Mouse (Mus musculus) liver, embryonic 14.5 days (tissue): ENCODE results near the gene Gm14744. TPM values are rescaled to one million over a fixed set of nuclear protein-coding genes. Genes with fewer than 3 reads are reported as not detected.
"Not testable (repeated sequence)": the region's sequence is repeated elsewhere in the genome, so short reads cannot be mapped to it uniquely, and the experiment has no call there.

Source experiments
- ATAC-seq: fragments of 200-750 bp; cut with Nextera tagmentation; 2 replicates; pipeline ENCODE4 v1.8.0; 2017; ENCODE audit warnings: moderate number of reproducible peaks, mild to moderate bottlenecking, moderate library complexity; ENCODE audit not compliant: insufficient read depth
- DNase-seq, 3 experiments: peaks; one replicate each; pipeline ENCODE4 v3.0.0-alpha.2; 2012 to 2013; ENCODE audit warnings: low read depth in 3 of 3, low spot score in 3 of 3
- H3K27ac ChIP-seq: fragments of 300-500 bp; sonication (generic); 2 replicates; pipeline ENCODE4 v1.5.1; 2014; ENCODE audit warnings: moderate library complexity, mild to moderate bottlenecking, control low read depth, inconsistent platforms
- H3K27me3 ChIP-seq: fragments of 300-500 bp; sonication (generic); 2 replicates; pipeline ENCODE4 v1.6.1; 2014; ENCODE audit warnings: mild to moderate bottlenecking, low read length, moderate library complexity; ENCODE audit not compliant: control insufficient read depth, insufficient read depth
- H3K36me3 ChIP-seq: fragments of 300-500 bp; sonication (generic); replicated peaks from 2 replicates; pipeline ENCODE4 v1.6.1; 2014; ENCODE audit warnings: low read depth; ENCODE audit not compliant: control insufficient read depth, insufficient read depth
- H3K4me1 ChIP-seq, 2 experiments: fragments of 200-500 bp in 1 of 2; fragments of 300-500 bp in 1 of 2; sonication (generic) in 1 of 2; replicated peaks; 2 replicates each; pipeline ENCODE4 v1.6.1; 2012 to 2014; ENCODE audit warnings: antibody characterized with exemption in 1 of 2, inconsistent platforms in 1 of 2, low read length in 1 of 2; ENCODE audit not compliant: control insufficient read depth in 2 of 2, insufficient read depth in 2 of 2
- H3K4me2 ChIP-seq: fragments of 300-500 bp; sonication (generic); 2 replicates; pipeline ENCODE4 v1.6.1; 2014; ENCODE audit warnings: low read depth, mild to moderate bottlenecking, control low read depth, moderate library complexity
- H3K4me3 ChIP-seq, 2 experiments: fragments of 200-500 bp in 1 of 2; fragments of 300-500 bp in 1 of 2; sonication (generic) in 1 of 2; 2 replicates each; pipeline ENCODE4 v1.5.1; 2012 to 2014; ENCODE audit warnings: low read depth in 2 of 2, low read length in 2 of 2, mild to moderate bottlenecking in 2 of 2, control low read depth in 1 of 2, inconsistent platforms in 1 of 2, moderate library complexity in 1 of 2; ENCODE audit not compliant: insufficient read depth in 1 of 2
- H3K9ac ChIP-seq: fragments of 300-500 bp; sonication (generic); replicated peaks from 2 replicates; pipeline ENCODE4 v1.6.1; 2014; ENCODE audit warnings: mild to moderate bottlenecking, control low read depth, moderate library complexity
- H3K9me3 ChIP-seq: fragments of 300-500 bp; sonication (generic); 2 replicates; pipeline ENCODE4 v1.6.1; 2016; ENCODE audit warnings: low read length, mixed read lengths; ENCODE audit not compliant: control insufficient read depth
- CTCF ChIP-seq: IDR thresholded peaks from 2 replicates; pipeline ENCODE4 v1.5.1; 2016; ENCODE audit warnings: antibody characterized with exemption, low read depth, control low read depth
- EP300 ChIP-seq: IDR thresholded peaks from 2 replicates; pipeline ENCODE4 v1.6.1; 2016; ENCODE audit warnings: antibody characterized with exemption, low read depth
- WGBS: fragments of 180-500 bp; shearing (Covaris S2); extraction: QIAGEN DNeasy Blood & Tissue Kit; methylation state at CpG from one replicate; pipeline ENCODE4 v1.1.7; 2014; ENCODE audit not compliant: insufficient replicate concordance; 5-methylcytosine and 5-hydroxymethylcytosine counted together
- polyA plus RNA-seq, 2 experiments: library from polyadenylated mRNA; depleted of rRNA in 1 of 2; stranded (reverse) in 1 of 2; unstranded in 1 of 2; fragments of >200 nt; fragmentation: Nextera tagmentation in 1 of 2; extraction: Ambion mirVana in 1 of 2; gene quantifications; 2 replicates each; pipeline versions ENCODE4 v1.2.1 to v1.2.3; 2012 to 2014

Gm14744 gene
- polyA plus RNA-seq (2012; rRNA removed) (not detected in 2 replicates), polyA plus RNA-seq (2014; fragmentation: Nextera tagmentation; extraction: Ambion mirVana) (not detected in 2 replicates)

- H3K36me3 ChIP-seq, ATAC-seq, H3K27ac ChIP-seq, H3K9ac ChIP-seq, H3K27me3 ChIP-seq, H3K4me1 ChIP-seq, H3K9me3 ChIP-seq, H3K4me3 ChIP-seq, H3K4me2 ChIP-seq, DNase-seq: not testable (repeated sequence)
- 57% methylated on average over 2 of the region's 2 CpGs for WGBS
Observed at GRCm38 (mm10) chrX:77864458-77864857, at the start of gene Gm14744. Gene Gm14744 (plus strand): TSS chrX:77864758.

- H3K4me2 ChIP-seq, result no peak within 1 kb of the TSS
- H3K9ac ChIP-seq, result no peak within 1 kb of the TSS
- DNase-seq, result no peak
- no peak for TF ChIP-seq EP300
- TF ChIP-seq CTCF, result no peak
- no peak within 1 kb of the TSS for H3K27ac ChIP-seq
- H3K9me3 ChIP-seq, result no peaks in the 10 kb centered on the region
- H3K36me3 ChIP-seq, result no peaks in the 10 kb centered on the region
- H3K4me1 ChIP-seq, result no peaks in the 10 kb centered on the region
- H3K27me3 ChIP-seq, result no peaks in the 10 kb centered on the region
- no peak within 1 kb of the TSS for H3K4me3 ChIP-seq
- ATAC-seq, result no peak
- 36% methylated on average over 1 of the region's 1 CpGs for WGBS
Observed at GRCm38 (mm10) chrX:77853523-77853922, 11.0 kb upstream of the Gm14744 start, which contains the start of gene Pbsn. Gene Pbsn (minus strand): TSS chrX:77853623.

GRCm38 (mm10) chrX:77880033-77880432 lies 15.5 kb downstream of the Gm14744 start:
- DNase-seq, H3K4me3 ChIP-seq, H3K4me1 ChIP-seq, H3K4me2 ChIP-seq, H3K36me3 ChIP-seq, H3K27ac ChIP-seq, H3K9ac ChIP-seq, H3K27me3 ChIP-seq, ATAC-seq, H3K9me3 ChIP-seq: not testable (repeated sequence)
- 27% methylated on average over 2 of the region's 4 CpGs for WGBS

Other genes with a start within 250 kb of the Gm14744 start
- gene Prkx, start 68.5 kb upstream of the Gm14744 start, polyA plus RNA-seq (2012; rRNA removed), result 0.67 and 0.99 TPM in 2 replicates
- 1.3 TPM in 2 replicates for gene Prkx, start 68.5 kb upstream of the Gm14744 start, polyA plus RNA-seq (2014; fragmentation: Nextera tagmentation; extraction: Ambion mirVana)
- gene Pbsn, start 11.1 kb upstream of the Gm14744 start, polyA plus RNA-seq (2012; rRNA removed), result not detected in 2 replicates
- gene Pbsn, start 11.1 kb upstream of the Gm14744 start, polyA plus RNA-seq (2014; fragmentation: Nextera tagmentation; extraction: Ambion mirVana), result not detected in 2 replicates
- not detected in 2 replicates for gene 5430402E10Rik, start 60.3 kb downstream of the Gm14744 start, polyA plus RNA-seq (2012; rRNA removed)
- gene 5430402E10Rik, start 60.3 kb downstream of the Gm14744 start, polyA plus RNA-seq (2014; fragmentation: Nextera tagmentation; extraction: Ambion mirVana), result not detected in 2 replicates
- gene Obp1a, start 226.6 kb downstream of the Gm14744 start, polyA plus RNA-seq (2012; rRNA removed), result not detected in 2 replicates
- not detected in 2 replicates for gene Obp1a, start 226.6 kb downstream of the Gm14744 start, polyA plus RNA-seq (2014; fragmentation: Nextera tagmentation; extraction: Ambion mirVana)